Mouse (Mus musculus): ENCODE data around the gene Gpd2. TPM values are rescaled to one million over a fixed set of nuclear protein-coding genes. Genes with fewer than 3 reads are reported as not detected.

The Gpd2 gene
- total and polyA plus RNA-seq, 3 experiments, result 6.2 to 42.0 (median 33.3) TPM

DNA sequence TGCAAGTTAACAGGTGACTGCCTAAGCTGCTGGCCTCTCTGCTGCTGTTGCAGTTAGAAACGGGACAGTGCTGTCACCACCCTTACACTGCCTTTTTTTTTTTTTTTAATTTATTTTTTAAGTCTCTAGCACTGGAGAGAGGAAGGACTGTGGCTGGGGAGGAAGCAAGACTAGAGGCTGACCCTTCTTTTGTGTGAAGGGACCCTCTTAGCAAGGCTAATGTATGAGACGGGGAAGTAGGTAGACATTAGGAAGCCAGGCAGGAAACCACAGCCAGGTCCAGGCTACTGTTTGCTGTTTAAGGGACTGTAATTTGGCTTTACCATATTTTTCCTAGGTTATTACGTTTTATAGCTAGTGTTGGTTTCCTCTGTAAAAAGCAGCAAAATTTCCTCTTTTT is 93.4 kb downstream of the Gpd2 start:
- no peak for TF ChIP-seq GATA1 (IDR thresholded peaks at IDR 0.05; ENCODE audit: borderline replicate concordance, low read length)
- TF ChIP-seq POLR2AphosphoS5 (IDR thresholded peaks at IDR 0.05; ENCODE audit: insufficient replicate concordance, low read depth, low read length), result no peak
- TF ChIP-seq GATA2 (IDR thresholded peaks at IDR 0.05; ENCODE audit: borderline replicate concordance, low read depth, low read length), result no peak
- TF ChIP-seq CTCF (IDR thresholded peaks at IDR 0.05; ENCODE audit: low read depth, low read length), result no peak
- no peak for TF ChIP-seq TAL1 (conservative IDR thresholded peaks at IDR 0.05; ENCODE audit: low read depth, low read length)
- Histone ChIP-seq H3K27me3 (ENCODE audit: insufficient read depth, low read length) (no peaks in the 10 kb centered on the region), H3K36me3 (replicated peaks) (peaks cover 22% of the 10 kb centered on the region), H3K9me3 (replicated peaks) (no peaks in the 10 kb centered on the region), H3K4me1 (ENCODE audit: insufficient read depth, low read depth, low read length) (peaks cover 28% of the 10 kb centered on the region), H3K4me3 (ENCODE audit: low read depth, low read length) (no peak overlapping the region)
- no peak for DNase-seq (ENCODE audit: low spot score)
- ATAC-seq (ENCODE audit: extremely low read depth, insufficient number of reproducible peaks, low FRiP score, poor library complexity, severe bottlenecking), result no peak

DNA sequence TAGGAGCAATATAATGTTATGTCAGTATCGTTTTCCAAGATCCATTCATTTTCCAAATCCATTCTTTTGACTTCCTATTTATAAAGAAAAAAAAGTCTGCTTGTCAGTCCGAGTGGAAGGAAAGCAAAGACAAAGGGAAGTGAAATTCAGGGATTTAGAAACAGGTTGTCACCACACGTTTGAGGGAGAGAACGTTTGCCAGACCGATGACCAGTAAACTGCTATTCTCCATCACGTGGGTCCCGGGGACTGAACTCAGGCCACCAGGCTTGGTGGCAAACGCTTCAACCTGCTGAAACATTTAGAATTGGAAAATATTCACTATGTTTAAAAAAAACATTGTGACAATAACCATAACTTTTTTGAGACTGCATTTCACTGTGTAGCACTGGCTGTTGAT is 93.8 kb downstream of the Gpd2 start:
- H3K4me1 ChIP-seq (ENCODE audit: insufficient read depth, low read depth, low read length), result peaks cover 27% of the 10 kb centered on the region
- H3K9me3 ChIP-seq (replicated peaks), result no peaks in the 10 kb centered on the region
- no peaks in the 10 kb centered on the region for H3K27me3 ChIP-seq (ENCODE audit: insufficient read depth, low read length)
- TF ChIP-seq TAL1 (conservative IDR thresholded peaks at IDR 0.05; ENCODE audit: low read depth, low read length), result no peak
- TF ChIP-seq GATA1 (IDR thresholded peaks at IDR 0.05; ENCODE audit: borderline replicate concordance, low read length), result no peak
- TF ChIP-seq GATA2 (IDR thresholded peaks at IDR 0.05; ENCODE audit: borderline replicate concordance, low read depth, low read length), result no peak
- TF ChIP-seq CTCF (IDR thresholded peaks at IDR 0.05; ENCODE audit: low read depth, low read length), result no peak
- no peak for TF ChIP-seq POLR2AphosphoS5 (IDR thresholded peaks at IDR 0.05; ENCODE audit: insufficient replicate concordance, low read depth, low read length)
- no peak for DNase-seq (ENCODE audit: low spot score)
- H3K36me3 ChIP-seq (replicated peaks), result peaks cover 22% of the 10 kb centered on the region
- H3K4me3 ChIP-seq (ENCODE audit: low read depth, low read length), result no peak overlapping the region
- no peak for ATAC-seq (ENCODE audit: extremely low read depth, insufficient number of reproducible peaks, low FRiP score, poor library complexity, severe bottlenecking)

DNA sequence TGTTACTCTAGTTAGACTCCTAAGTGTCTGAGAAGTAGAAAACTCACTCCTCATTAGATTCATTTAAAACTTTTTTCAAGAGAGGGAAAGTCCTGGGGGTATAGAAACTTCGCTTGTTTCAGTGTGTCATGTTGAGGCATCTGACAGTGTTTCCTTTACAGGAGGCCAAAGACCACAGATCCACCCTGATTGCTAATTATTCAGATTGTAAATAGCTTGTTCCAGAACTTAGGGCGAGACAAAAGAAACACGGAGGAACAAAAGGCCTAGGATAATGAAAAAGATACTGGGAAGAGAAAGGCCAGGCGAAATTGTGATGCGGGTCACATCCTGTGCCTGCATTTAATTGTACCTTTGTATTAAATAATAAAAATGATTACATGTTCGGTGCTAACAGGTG is 96.0 kb downstream of the Gpd2 start:
- no peak for TF ChIP-seq POLR2AphosphoS5 (IDR thresholded peaks at IDR 0.05; ENCODE audit: insufficient replicate concordance, low read depth, low read length)
- no peak for TF ChIP-seq CTCF (IDR thresholded peaks at IDR 0.05; ENCODE audit: low read depth, low read length)
- no peak for TF ChIP-seq TAL1 (conservative IDR thresholded peaks at IDR 0.05; ENCODE audit: low read depth, low read length)
- no peak for TF ChIP-seq GATA2 (IDR thresholded peaks at IDR 0.05; ENCODE audit: borderline replicate concordance, low read depth, low read length)
- TF ChIP-seq GATA1 (IDR thresholded peaks at IDR 0.05; ENCODE audit: borderline replicate concordance, low read length), result no peak
- H3K4me1 ChIP-seq (ENCODE audit: insufficient read depth, low read depth, low read length), result peaks cover 15% of the 10 kb centered on the region
- H3K27me3 ChIP-seq (ENCODE audit: insufficient read depth, low read length), result no peaks in the 10 kb centered on the region
- no peak overlapping the region for H3K4me3 ChIP-seq (ENCODE audit: low read depth, low read length)
- peaks cover 27% of the 10 kb centered on the region for H3K36me3 ChIP-seq (replicated peaks)
- H3K9me3 ChIP-seq (replicated peaks), result no peaks in the 10 kb centered on the region
- DNase-seq (ENCODE audit: low spot score) (no peak), ATAC-seq (ENCODE audit: extremely low read depth, insufficient number of reproducible peaks, low FRiP score, poor library complexity, severe bottlenecking) (no peak)

DNA sequence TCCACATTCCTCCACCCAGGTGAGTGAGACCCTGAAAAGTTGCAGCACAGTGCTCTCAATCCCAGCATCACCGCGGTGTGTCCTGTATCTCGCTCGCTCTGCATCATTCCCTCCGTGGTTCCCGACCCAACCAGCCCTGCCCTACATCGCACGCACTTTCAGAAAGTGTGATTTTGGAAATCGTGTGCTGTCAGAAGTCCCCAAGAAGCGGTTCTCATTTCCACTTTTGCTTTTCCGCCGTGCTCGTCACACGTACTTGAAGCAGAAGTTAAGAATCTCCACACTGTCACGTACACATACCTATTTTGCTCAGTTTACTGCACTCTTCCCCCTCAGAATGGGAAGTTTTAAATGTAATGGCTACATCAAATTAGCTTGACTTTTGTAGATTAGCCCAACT is 98.0 kb downstream of the Gpd2 start:
- H3K27me3 ChIP-seq (ENCODE audit: insufficient read depth, low read length), result no peaks in the 10 kb centered on the region
- H3K36me3 ChIP-seq (replicated peaks), result peaks cover 46% of the 10 kb centered on the region
- H3K4me3 ChIP-seq (ENCODE audit: low read depth, low read length), result no peak overlapping the region
- no peak for ATAC-seq (ENCODE audit: extremely low read depth, insufficient number of reproducible peaks, low FRiP score, poor library complexity, severe bottlenecking)
- no peaks in the 10 kb centered on the region for H3K9me3 ChIP-seq (replicated peaks)
- TF ChIP-seq CTCF (IDR thresholded peaks at IDR 0.05; ENCODE audit: low read depth, low read length), result no peak
- TF ChIP-seq GATA2 (IDR thresholded peaks at IDR 0.05; ENCODE audit: borderline replicate concordance, low read depth, low read length), result no peak
- no peak for TF ChIP-seq POLR2AphosphoS5 (IDR thresholded peaks at IDR 0.05; ENCODE audit: insufficient replicate concordance, low read depth, low read length)
- TF ChIP-seq TAL1 (conservative IDR thresholded peaks at IDR 0.05; ENCODE audit: low read depth, low read length), result no peak
- TF ChIP-seq GATA1 (IDR thresholded peaks at IDR 0.05; ENCODE audit: borderline replicate concordance, low read length), result no peak
- H3K4me1 ChIP-seq (ENCODE audit: insufficient read depth, low read depth, low read length), result no peaks in the 10 kb centered on the region; the same call in 1 of the 2 replicates
- DNase-seq (ENCODE audit: low spot score), result no peak

DNA sequence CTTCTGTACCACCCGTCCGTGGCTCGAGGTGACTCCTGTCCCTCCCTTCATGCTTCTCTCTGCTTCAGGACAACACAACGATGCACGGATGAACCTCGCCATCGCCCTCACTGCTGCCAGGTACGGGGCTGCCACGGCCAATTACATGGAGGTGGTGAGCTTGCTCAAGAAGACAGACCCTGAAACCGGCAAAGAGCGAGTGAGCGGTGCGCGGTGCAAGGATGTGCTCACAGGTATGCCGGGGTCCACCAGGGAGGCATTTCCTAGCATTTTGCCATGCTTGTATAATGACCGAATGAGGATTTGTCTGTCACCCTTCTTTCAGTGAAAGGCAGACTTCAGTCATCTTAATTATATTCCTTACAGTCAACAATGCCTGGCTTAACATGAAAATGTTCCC is 101.3 kb downstream of the Gpd2 start:
- H3K9me3 ChIP-seq (replicated peaks), result no peaks in the 10 kb centered on the region
- ATAC-seq (ENCODE audit: extremely low read depth, insufficient number of reproducible peaks, low FRiP score, poor library complexity, severe bottlenecking), result no peak
- H3K27me3 ChIP-seq (ENCODE audit: insufficient read depth, low read length), result no peaks in the 10 kb centered on the region
- no peak for TF ChIP-seq CTCF (IDR thresholded peaks at IDR 0.05; ENCODE audit: low read depth, low read length)
- no peak for TF ChIP-seq GATA2 (IDR thresholded peaks at IDR 0.05; ENCODE audit: borderline replicate concordance, low read depth, low read length)
- TF ChIP-seq GATA1 (IDR thresholded peaks at IDR 0.05; ENCODE audit: borderline replicate concordance, low read length), result no peak
- TF ChIP-seq TAL1 (conservative IDR thresholded peaks at IDR 0.05; ENCODE audit: low read depth, low read length), result no peak
- TF ChIP-seq POLR2AphosphoS5 (IDR thresholded peaks at IDR 0.05; ENCODE audit: insufficient replicate concordance, low read depth, low read length), result no peak
- no peaks in the 10 kb centered on the region for H3K4me1 ChIP-seq (ENCODE audit: insufficient read depth, low read depth, low read length)
- H3K36me3 ChIP-seq (replicated peaks), result peaks cover 55% of the 10 kb centered on the region
- DNase-seq (ENCODE audit: low spot score), result no peak
- H3K4me3 ChIP-seq (ENCODE audit: low read depth, low read length), result no peak overlapping the region

DNA sequence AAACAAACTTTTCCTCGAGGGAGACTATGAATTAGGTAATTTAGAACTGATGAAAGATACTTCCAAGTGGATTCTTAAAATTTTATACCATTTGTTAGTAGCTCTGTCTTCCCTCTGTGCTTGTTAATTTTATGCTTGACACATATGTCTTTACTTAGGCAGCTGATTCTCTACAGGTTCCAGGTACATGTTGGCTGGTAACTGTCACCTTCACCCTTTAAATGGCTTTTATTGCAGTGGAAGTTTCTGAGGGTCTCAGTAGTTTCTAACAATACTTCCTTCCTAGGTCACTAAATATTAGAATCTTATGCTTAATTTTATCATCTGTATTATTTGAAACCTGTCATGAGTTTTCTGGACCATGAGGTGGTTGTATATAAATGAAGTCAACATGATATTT is 105.5 kb downstream of the Gpd2 start:
- TF ChIP-seq GATA2 (IDR thresholded peaks at IDR 0.05; ENCODE audit: borderline replicate concordance, low read depth, low read length), result no peak
- no peak for TF ChIP-seq POLR2AphosphoS5 (IDR thresholded peaks at IDR 0.05; ENCODE audit: insufficient replicate concordance, low read depth, low read length)
- TF ChIP-seq GATA1 (IDR thresholded peaks at IDR 0.05; ENCODE audit: borderline replicate concordance, low read length), result no peak
- TF ChIP-seq TAL1 (conservative IDR thresholded peaks at IDR 0.05; ENCODE audit: low read depth, low read length), result no peak
- no peak for TF ChIP-seq CTCF (IDR thresholded peaks at IDR 0.05; ENCODE audit: low read depth, low read length)
- no peaks in the 10 kb centered on the region for H3K4me1 ChIP-seq (ENCODE audit: insufficient read depth, low read depth, low read length)
- no peak overlapping the region for H3K4me3 ChIP-seq (ENCODE audit: low read depth, low read length)
- H3K36me3 ChIP-seq (replicated peaks), result peaks cover 64% of the 10 kb centered on the region
- no peak for DNase-seq (ENCODE audit: low spot score)
- no peaks in the 10 kb centered on the region for H3K9me3 ChIP-seq (replicated peaks)
- no peak for ATAC-seq (ENCODE audit: extremely low read depth, insufficient number of reproducible peaks, low FRiP score, poor library complexity, severe bottlenecking)
- H3K27me3 ChIP-seq (ENCODE audit: insufficient read depth, low read length), result no peaks in the 10 kb centered on the region

All from G1E (cell line).